Mouse (Mus musculus) heart, embryonic 13.5 days (tissue): ENCODE results near the gene Dennd4a. TPM values are rescaled to one million over a fixed set of nuclear protein-coding genes. Genes with fewer than 3 reads are reported as not detected.

Experiments used
- polyA plus RNA-seq: library from polyadenylated mRNA; unstranded; fragments of >200 nt; fragmentation: Nextera tagmentation; extraction: Ambion mirVana; gene quantifications from 2 replicates; pipeline ENCODE4 v1.2.1, GENCODE M21; 2015

Dennd4a gene
- polyA plus RNA-seq, 1 experiment from 2014 or later, result 4.8 TPM

Other genes starting within 250 kb of the Dennd4a start
- 335 and 366 TPM in 2 replicates for gene Rab11a, start 73.6 kb upstream of the Dennd4a start, polyA plus RNA-seq
- gene Slc24a1, start 140.3 kb downstream of the Dennd4a start, polyA plus RNA-seq, result 0.04 and 0.05 TPM in 2 replicates
- 40.1 and 40.7 TPM in 2 replicates for gene Ints14, start 149.6 kb downstream of the Dennd4a start, polyA plus RNA-seq
- gene Hacd3, start 210.4 kb downstream of the Dennd4a start, polyA plus RNA-seq, result 51.7 and 52.9 TPM in 2 replicates
- 26.1 and 28.0 TPM in 2 replicates for gene Dpp8, start 221.1 kb downstream of the Dennd4a start, polyA plus RNA-seq